Mouse (Mus musculus) ovary, postnatal 14 days (tissue): Measurements from ENCODE around the gene Btbd35f2.
"Not testable (repeated sequence)": the region's sequence is repeated elsewhere in the genome, so short reads cannot be mapped to it uniquely, and the experiment has no call there.

Source experiments
- DNase-seq: peaks from one replicate; pipeline ENCODE4 v3.0.0; 2022; ENCODE audit warnings: low spot score

The Btbd35f2 gene

DNA sequence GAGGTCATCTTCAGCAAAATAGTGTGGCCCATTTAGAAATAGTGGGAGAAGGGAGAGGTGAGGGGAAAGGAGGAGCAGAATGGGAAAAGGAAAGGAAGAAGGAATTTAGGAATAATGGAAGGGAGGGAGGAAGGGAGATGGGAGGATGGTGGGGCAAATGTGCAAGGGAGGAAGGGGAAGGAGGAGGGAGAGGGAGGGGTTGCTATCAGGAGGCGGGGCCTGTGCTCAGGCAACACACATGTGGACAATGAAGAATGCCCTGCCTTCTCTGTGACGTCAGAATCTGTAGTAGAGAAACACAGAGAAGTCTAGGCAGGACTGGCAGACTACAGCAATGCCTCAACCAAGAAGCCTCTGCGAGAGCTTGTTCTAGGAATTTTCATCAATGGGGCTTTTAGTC is at the start of gene Btbd35f2:
TSS of gene Btbd35f2 (plus strand) at position 301 of the 400 bp plus-strand sequence.
- DNase-seq: not testable (repeated sequence)
